Mouse (Mus musculus): ENCODE results near the gene Zfp618.

The Zfp618 gene

DNA sequence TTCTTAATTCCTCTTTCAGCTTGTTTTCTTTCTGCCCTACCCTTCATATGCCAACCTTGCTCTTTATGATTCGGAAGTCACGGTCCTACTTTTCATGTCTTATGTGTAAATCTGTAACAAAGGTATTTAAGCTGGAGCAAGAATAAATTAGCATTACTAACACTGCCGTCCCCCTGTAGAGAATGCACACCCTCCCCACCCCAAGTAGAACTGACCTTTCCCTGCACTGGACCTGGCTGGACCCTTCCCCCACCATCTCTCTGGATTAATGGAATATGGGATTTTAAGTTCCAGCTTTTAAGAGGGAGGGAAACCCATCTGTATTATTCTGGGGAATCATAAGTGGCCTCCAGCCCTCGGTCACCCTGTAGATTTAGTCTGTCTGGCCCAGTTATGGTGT lies 65.9 kb downstream of the Zfp618 start:
- no peak for DNase-seq (ENCODE audit: low read depth, low spot score)

DNA sequence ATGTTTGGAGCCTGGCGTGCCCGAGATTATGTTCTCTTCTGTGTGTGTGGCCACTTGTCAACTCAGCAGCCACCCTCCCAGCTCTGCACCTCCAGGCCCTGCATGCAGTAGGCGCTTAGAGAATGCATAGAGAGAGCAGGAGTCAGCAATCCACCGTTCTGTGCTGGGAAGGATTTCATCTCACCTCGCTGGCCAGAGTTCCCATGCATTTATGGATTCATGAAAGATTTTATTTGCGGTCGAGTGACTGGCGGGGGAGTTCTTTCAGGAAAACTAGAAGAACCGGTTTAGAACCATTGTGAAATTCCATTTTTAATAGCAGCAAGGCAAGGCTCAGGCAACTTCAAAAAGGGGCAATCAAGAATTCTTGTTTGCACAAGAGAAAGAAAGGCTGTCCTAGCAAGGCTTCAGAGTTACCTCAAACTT lies 67.2 kb downstream of the Zfp618 start:
- no peak for DNase-seq (ENCODE audit: low read depth, low spot score)

DNA sequence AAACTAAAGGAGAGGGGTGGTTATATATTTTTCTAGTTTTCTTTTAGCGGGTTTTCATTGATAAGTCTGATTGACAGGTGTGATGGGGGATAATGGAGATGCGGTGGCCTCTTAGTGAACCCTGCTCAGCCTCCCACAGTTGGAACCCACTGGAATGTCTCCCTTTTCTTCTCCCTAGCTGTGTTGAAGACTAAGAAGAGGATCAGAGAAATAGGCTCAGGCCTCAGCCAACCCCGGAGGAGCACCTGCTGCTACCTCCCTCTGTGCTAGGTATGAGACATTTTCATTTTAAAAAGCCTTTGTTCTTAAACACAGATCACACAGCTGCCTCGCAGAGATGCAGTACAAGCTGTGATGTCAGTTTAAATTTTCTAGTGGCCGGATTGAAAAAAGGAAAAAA lies 68.4 kb downstream of the Zfp618 start:
- DNase-seq (ENCODE audit: low read depth, low spot score), result no peak

DNA sequence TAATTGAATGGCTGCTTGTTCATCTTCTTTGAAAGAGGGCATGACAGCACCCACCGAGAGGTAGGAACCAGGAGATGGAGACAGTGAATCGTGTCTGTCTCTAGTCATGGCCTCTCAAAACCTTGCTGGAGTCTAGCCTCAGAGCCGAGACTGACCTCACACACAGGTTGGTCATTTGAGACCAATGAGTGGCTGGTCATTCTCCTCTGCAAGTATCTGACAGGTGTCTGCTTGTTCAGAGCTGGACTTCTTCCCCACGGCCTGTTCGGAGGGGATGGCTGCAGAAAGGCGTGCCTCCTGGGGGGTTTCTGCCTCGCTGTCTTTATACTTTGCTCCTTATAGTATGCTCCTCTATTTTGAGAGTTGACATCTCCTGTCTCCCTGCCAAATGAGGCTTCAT lies 70.6 kb downstream of the Zfp618 start:
- no peak for DNase-seq (ENCODE audit: low read depth, low spot score)

DNA sequence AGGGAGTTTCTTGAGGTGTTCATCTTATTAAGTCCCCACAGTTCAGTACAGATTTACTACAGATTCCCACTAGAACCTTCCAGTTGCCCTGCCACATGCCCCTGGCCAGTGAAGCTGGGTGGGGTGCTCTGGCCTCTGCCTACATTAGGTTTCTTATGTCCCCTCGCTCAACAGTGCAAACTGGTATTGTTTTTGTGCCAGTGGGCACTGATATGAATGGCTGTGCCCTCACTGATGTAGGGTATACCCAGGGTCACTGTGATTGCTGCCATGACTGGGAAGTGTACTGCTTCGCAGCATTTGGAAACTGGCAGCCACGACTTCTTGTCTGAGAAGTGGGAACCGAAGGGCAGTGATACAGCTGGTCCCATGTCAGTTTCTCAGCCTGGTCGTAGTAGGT lies 71.4 kb downstream of the Zfp618 start:
- no peak for DNase-seq (ENCODE audit: low read depth, low spot score)

DNA sequence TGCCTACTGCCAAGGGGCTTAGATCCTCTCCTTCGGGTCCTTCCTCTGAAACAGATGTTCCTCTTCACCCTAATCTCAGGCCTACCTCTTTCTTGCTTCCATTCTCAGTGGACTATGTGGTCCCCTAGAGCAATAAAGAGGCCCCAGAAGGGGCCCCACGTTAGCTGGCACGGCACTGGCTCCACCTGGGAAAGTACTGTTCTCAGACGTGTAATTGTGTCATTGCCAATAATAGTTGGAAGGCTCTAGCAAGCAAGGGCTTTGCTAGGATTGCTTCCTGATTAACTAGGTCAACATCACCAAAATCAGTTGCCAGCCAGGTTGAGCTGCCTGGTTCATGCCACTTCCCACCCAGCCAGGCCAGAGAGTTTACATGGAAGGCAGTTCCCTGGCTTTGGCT lies 72.2 kb downstream of the Zfp618 start:
- DNase-seq (ENCODE audit: low read depth, low spot score), result no peak

DNA sequence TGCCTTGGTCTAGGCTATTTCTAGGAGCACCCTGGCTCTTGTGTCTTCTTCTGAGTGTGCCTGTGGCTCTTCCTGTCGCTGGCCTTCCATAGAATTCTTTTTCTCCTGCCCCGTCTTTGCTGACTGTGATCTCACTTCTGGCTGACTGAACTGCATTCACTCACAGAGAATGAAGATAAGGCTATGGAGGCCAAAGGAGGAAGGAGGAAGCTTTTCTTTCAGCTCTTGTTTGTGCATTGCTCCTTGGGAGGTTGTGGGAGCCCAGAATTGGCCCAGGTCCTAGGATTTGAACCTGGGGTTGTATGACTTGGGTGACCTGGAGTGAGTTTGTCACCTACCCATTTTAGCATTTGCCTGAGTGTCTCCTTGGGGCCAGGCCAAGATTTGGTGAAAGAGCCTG lies 72.9 kb downstream of the Zfp618 start:
- no peak for DNase-seq (ENCODE audit: low read depth, low spot score)

DNA sequence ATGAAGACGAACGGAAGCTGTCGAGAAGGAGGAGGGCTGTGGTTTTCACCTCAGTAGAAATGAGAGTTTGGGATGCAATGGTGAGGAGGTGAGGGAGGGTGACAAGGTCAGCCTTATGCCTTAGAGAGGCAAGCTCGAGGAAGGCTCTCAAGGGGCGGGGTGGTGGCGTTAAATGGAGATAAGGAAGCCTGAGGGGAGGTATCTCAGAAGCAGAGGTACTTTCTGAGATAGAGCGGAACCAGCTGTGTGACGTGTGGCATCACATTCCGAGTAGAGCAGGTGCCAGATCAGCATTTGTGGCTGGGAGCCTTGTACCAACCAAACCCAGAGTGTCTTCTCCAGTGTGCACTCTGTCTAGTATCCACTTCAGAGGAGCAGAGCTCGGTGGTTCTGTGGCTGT lies 73.6 kb downstream of the Zfp618 start:
- no peak for DNase-seq (ENCODE audit: low read depth, low spot score)

DNA sequence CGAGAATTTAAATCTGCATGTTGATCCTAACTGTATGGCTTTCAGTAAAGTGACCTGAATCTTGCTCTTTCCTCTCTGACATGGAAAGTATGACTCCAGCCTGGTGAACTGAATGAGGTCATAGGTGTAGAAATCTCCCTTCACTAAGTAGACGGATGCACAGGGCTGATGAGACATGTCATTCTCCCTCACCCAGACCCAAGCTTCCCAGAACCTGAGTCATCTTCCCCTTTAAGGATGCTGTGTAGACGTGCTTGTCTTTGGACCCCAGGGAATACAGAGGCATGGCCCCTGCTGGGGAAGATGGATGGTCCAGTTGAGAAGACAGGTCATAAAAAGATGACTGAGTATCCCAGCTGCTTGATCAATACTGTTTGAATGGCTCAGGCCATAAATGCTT lies 83.2 kb downstream of the Zfp618 start:
- DNase-seq (ENCODE audit: low read depth, low spot score), result no peak

DNA sequence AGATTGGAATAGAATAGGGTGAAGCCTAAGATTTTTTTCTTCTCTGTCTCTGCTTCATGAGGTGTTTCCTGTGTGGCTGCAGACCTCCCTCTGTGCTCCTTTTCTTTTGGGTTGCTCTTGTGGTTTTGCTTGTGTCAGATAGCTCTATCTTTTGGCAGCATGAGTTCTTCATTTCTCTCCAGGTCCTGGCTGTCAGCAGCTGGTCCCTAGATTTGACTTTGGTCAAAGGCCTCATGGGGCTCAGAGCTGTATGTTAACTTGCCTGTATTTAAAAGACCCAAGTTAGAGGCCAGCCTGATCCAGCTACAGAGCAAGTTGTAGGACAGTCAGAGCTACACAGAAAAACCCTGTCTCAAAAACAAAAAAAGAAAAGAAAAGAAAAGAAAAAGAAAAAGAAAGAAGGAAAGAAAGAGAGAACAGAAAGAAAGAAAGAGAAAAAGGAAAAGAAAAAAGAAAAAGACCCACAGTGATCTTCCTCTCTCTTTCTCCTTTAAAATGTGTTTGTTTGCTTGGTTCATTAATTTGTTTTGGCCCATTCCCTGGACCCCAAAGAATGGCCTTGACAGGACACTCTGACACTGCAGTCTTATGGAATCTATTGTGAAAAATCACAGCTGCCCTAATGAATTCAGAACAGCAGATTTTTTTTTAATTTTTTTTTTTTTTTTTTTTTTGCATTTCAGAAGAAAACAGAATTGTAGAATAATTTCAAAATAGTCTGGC lies 84.4 kb downstream of the Zfp618 start:
- DNase-seq (ENCODE audit: low read depth, low spot score), result no peak

DNA sequence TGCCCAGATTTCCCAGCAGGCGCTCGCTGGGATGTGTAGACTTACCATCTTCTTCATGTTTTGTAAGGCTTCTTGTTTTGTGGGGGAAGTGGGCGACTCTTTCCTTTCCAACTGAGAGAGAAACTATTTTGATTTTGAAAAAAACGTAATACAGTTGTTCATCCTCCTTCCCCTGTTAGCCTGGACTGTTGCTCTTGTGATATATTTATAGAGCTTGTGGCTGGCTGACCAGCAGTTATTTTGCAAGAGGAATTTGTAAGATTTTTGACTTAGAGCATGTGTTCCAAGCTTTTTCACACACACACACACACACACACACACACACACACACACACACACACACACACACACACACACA lies 84.9 kb downstream of the Zfp618 start:
- DNase-seq (ENCODE audit: low read depth, low spot score), result no peak

DNA sequence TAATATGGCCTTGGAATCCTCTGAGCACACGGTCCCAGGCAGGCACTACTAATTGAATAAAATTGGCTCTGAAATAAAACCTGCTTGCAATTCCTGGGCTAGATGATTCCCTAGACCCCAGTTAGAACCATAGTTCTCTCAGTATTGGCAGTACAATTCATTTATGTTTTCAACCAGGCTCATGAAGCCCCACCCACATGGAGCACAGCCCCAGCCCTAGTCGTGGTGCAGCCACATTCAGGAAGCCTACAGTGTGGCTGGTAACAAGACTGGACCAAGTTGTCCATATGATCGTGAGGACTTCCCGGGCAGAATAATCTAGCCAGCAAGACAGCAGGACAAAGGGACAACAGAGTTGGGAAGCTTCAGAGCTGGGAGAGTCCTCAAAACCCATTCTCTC lies 85.6 kb downstream of the Zfp618 start:
- DNase-seq (ENCODE audit: low read depth, low spot score), result no peak

DNA sequence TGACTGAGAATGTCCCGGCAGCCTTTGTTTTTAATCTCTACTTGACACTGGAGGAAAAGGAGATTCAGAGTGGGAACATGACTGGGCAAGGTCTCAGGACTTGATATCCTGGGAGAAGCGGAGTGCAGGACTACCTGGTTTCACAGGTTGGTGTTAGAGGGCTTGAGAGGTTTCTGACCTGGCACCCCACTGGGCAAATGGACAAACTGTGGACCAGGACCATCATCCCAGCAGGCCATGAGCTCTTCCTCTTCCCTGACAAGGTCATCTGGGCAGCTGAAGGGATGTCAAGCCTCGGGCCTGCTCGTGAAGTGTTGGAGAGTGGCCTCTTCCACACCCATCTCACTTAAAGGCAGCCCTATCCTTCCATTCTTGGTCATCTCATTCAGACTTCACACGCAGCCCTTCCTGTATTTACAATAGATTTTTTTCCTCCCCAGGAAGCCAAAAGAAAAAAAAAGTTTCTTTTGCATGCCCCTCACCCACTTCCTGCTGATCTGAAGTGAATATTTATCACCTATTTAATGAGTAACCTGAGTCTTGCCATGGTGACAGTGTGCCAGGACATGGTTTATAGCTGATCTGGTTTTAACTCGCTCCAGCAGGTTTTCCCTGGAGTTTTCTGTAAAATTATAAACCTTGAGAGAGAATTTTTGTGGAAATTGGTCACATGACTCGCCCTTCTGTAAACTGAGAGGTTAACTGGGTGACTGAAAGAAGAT lies 86.7 kb downstream of the Zfp618 start:
- DNase-seq (ENCODE audit: low read depth, low spot score), result no peak

DNA sequence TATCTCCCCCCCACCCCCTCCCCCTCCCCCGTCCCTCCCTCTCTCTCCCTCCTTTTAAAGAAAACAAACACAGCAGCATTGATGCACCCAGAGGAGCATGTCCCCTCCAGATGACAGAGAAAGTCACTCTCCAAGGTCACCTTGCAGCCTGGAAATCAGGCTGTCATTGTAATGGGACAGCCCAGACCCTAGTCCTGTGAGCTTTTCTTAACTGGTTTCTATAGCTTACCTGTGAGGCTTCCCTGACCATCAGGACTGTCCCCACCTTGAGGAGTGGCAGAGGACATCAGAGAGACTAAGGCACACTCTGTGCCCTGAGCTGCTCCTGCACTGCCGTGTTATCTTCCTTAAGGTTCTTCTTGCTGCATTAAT lies 87.3 kb downstream of the Zfp618 start:
- no peak for DNase-seq (ENCODE audit: low read depth, low spot score)

DNA sequence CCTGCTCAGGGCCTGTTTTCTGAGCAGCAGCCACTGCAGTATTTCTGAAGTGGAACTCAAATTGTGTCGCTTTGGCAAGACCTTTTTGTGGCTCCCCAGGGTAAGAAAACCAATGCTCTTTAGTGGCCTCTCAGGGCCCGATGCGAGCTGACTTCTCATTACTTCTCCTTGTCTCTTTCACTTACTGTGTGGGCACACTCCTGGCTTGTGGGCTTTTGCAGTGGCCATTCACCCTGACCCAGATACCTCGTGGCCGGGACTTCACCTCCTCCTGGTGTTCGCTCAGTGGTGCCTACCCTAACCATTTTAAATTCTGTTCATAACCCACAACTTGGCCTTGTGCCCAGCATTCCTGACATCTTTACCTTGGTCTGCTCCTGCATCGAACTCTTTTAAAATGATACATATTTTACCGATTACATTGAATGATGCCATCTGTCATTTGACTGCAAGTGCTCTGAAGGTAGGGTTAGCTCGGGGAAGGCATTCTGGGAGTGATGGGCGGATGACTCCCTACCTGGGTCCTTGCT lies 89.9 kb downstream of the Zfp618 start:
- DNase-seq (ENCODE audit: low read depth, low spot score), result no peak

DNA sequence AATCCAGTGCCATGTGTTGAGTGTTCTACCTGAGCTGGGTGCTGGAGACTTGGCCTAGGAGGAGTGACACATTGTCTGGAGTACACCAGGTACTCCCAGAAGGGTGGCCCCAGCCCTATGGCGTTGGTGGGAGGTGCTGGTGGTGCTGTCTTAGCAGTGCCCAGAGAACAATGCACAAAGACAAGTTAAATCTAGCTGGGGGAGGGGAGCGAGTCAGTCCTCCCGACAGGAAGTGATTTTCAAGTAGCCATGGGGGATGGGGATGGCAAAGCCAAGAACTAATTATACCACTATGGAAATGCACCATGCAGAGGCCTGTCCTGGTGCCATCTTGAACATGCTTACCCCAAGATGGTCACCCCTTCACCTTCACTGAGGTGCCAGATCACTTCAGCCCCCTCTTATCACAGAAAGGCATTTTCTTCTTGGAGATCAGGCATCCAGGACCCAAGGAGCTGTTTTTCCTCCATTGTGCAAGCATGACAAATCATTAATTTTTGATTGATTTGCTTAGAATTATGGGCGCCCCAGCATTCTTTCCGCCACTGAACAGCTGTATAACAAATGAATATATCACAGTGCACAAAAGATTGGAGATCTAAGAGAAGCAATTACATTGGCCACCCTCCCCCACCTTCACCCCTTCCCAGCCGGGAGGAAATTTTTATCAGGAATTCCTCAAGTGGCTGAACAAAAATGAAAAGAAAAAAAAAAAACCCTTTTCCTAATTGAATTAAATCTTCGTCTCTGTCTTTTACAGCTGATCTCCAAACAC lies 91.5 kb downstream of the Zfp618 start:
- DNase-seq (ENCODE audit: low read depth, low spot score), result no peak

DNA sequence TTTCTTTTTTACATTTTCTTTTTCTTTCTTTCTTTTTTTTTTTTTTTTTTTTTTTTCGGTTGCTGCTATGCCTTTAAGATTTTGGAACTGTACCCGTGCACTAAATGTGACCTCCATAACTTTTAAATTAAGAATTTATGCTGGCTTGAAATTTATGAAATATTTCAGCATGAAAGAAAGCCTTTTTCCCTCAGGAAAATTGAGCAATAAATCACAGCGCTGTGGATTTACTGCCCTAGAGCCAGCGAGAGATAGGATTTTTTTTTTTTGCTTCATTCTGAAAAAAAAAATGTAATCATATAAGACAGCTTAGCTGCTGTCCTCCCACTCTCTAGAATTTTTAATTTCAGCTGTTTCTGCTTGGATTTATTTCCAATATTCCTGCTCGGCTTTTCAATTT lies 92.2 kb downstream of the Zfp618 start:
- DNase-seq (ENCODE audit: low read depth, low spot score), result no peak

DNA sequence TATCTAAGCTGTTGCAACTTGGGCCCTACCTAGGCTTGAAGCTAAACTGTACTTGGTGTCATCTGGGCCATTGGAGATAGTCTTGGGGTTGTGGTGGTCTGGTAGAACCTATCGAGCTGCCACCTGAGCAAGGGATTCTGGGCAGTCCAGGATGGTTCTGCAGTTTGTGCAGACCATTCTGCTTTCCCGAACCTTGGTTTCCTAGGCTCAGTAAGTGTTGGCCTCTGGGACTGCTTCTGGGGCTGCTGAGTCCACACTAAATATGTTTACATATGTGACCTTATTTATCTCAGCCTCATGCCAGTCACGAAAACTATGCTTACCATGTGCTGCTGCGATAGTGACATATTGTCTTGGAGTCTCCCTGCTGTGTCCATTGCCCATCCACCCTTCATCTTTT lies 93.3 kb downstream of the Zfp618 start:
- DNase-seq (ENCODE audit: low read depth, low spot score), result no peak

DNA sequence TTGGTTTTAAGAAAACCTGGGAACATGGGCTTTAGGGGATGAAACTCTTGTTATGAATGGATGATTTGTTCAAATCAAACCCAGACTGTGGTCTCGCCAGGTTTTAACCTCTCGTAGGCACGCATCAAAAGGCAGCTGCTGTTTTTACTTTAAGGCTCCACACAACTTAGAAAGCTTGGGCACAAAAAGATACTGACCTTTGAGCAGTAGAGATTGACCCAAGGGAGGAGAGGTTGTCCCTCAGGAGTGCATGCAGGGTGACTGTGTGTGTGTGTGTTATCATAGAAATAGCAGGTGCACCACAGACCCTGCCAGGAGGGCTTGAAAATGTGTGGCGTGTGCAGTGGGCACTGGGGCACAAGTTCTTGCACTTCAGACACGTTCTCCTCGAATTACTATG lies 95.0 kb downstream of the Zfp618 start:
- no peak for DNase-seq (ENCODE audit: low read depth, low spot score)

DNA sequence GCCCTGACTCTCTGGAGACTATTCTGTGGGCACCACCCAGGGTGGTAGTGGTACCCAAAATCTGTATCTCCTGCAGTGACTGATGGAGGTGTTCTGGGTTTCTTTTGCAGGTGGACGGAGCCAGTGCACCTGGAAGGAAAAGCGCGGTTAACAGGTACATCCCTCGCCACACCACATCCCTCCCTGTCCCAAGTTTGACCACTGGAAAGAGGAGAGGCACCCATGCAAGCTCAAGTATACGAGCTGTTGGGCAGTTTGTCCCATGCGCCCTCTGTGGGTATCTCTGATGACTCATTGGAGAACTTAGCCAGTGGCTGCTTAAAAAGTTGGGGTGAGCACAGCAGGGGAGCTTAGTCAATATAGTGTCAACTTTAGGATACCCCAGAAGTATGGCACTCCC lies 96.0 kb downstream of the Zfp618 start:
- DNase-seq (ENCODE audit: low read depth, low spot score), result no peak

DNA sequence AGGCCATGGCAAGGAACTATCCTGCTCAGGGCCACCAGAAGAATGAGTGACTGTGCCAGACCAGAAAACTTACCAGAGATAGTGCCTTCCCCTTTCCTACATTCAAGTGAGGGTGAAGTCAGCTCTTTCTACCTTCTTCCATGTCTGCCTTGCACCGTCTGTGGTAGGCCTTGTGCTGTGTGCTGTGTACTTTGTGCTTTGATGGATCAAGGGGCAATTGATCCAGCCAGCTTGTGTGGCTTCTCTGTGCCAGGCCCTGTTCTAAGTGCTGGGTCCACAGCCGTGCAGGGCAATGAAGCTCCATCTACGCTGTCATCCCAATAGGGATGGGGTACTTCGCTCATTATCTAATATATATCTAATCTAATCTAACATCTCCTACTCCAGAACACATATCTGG lies 98.0 kb downstream of the Zfp618 start:
- no peak for DNase-seq (ENCODE audit: low read depth, low spot score)

DNA sequence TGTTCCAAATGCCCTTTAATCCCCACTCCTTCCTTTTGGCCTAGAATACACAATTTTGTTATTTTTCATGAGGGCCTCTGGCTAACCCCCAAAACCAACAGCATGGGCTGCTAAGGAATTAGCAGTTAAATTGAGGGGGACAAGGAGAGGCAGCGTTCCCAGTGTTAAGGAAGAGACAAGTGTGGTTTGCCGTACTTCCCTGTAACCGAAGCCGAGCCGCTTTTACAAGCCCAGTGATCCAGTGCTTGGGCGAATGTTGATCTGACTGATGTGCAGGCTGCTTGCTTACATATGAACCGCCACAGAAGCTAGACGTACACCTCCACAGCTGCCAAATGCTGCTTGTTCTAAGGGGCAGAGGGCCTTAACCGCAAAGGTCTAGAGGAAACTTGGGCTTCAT lies 99.5 kb downstream of the Zfp618 start:
- DNase-seq (ENCODE audit: low read depth, low spot score), result no peak

DNA sequence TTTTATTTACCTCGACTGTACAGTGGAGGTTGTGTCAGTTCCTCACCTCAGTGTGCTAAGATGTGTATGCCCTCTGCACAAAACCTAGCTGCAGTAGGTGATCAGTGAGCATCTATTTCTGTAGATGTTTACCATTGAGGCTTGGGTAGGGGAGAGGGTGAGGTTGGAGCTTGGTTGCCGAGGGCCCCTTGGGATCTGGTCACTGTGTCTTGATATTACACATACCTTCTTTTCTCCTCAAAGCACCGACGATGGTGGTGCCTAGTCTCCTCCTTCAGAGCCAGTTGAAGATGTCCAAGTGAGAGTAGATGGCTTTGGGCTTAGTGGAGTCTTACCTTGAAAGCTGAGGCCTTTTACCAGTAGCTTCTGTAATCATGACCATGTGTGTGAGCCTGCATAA lies 101.4 kb downstream of the Zfp618 start:
- no peak for DNase-seq (ENCODE audit: low read depth, low spot score)

Data from WW6 (cell line).